Comparison of ENCODE assay signal across 13 mouse cellular contexts in genomic region chr7:75640074-75640473, GRCm38 (mm10).
DNase-seq lines count a peak whose midpoint lies in the region; ATAC-seq and TF ChIP-seq lines count a peak whose summit lies in the region.
"Had no signal": no experiment of that assay in that cellular context is flagged by ENCODE, and none has a peak within 500 bp of the region (broad histone marks: within the 10 kb centered on the region; RNA-seq: fewer than 3 reads in every experiment).

No protein-coding gene starts in this region.

- DNase-seq in heart, adult 2 months: peak in 1 of 2 experiments; percentile 58
- peak; percentile 56 for DNase-seq in lung, postnatal 36 days
- DNase-seq in lung, postnatal 4 days: no peak
- peak; percentile 21 for DNase-seq in forelimb bud, embryonic 11.5 days (ENCODE audit: low read depth, low spot score)
- DNase-seq in cerebellum, postnatal 10 days: no peak
- DNase-seq in spleen, postnatal 14 days (ENCODE audit: low spot score in 2 of 2): no peak

- no peak overlapping the region for H3K4me2 ChIP-seq in heart, embryonic 12.5 days
- no peak overlapping the region for H3K4me2 ChIP-seq in limb, embryonic 15.5 days
- H3K4me2 ChIP-seq: lung, embryonic 15.5 days; midbrain, embryonic 15.5 days had no signal

- no peak overlapping the region for H3K4me3 ChIP-seq in heart, adult 2 months
- no peak overlapping the region for H3K4me3 ChIP-seq in heart, embryonic 12.5 days
- H3K4me3 ChIP-seq in limb, embryonic 15.5 days: no peak overlapping the region
- H3K4me3 ChIP-seq: forebrain, embryonic 10.5 days; hindbrain, embryonic 10.5 days; lung, embryonic 15.5 days; midbrain, embryonic 15.5 days had no signal

- H3K79me2 ChIP-seq in heart, adult 2 months (replicated peaks; ENCODE audit: control insufficient read depth, insufficient read depth, low read length): peaks cover 4% of the 10 kb centered on the region

- H3K9ac ChIP-seq in heart, adult 2 months (ENCODE audit: low read depth, low read length): no peak overlapping the region
- no peak overlapping the region for H3K9ac ChIP-seq in heart, embryonic 12.5 days
- H3K9ac ChIP-seq in limb, embryonic 15.5 days: no peak overlapping the region
- H3K9ac ChIP-seq: lung, embryonic 15.5 days; midbrain, embryonic 15.5 days had no signal

- peak overlapping the region; percentile 74 for H3K27ac ChIP-seq in heart, adult 2 months
- H3K27ac ChIP-seq in heart, embryonic 12.5 days (ENCODE audit: poor library complexity, severe bottlenecking): no peak overlapping the region
- peak overlapping the region; percentile 86 for H3K27ac ChIP-seq in limb, embryonic 15.5 days
- H3K27ac ChIP-seq: forebrain, embryonic 10.5 days; lung, embryonic 15.5 days; midbrain, embryonic 15.5 days had no signal

- ATAC-seq in heart, embryonic 12.5 days (ENCODE audit: insufficient number of reproducible peaks, low FRiP score): no peak
- ATAC-seq in limb, embryonic 15.5 days (ENCODE audit: insufficient number of reproducible peaks, low FRiP score, low TSS enrichment, low read depth): no peak
- ATAC-seq: midbrain, embryonic 15.5 days had no signal

- no peaks in the 10 kb centered on the region for H3K27me3 ChIP-seq in heart, adult 2 months (ENCODE audit: control insufficient read depth, insufficient read depth, low read length)
- no peaks in the 10 kb centered on the region for H3K27me3 ChIP-seq in heart, embryonic 12.5 days (replicated peaks)
- H3K27me3 ChIP-seq in limb, embryonic 15.5 days: no peaks in the 10 kb centered on the region
- H3K27me3 ChIP-seq: lung, embryonic 15.5 days; midbrain, embryonic 15.5 days had no signal

- TF ChIP-seq CTCF in heart, adult 2 months (IDR thresholded peaks at IDR 0.05): no peak

- no peak for TF ChIP-seq EP300 in heart, adult 2 months (IDR thresholded peaks at IDR 0.05; ENCODE audit: insufficient read depth, low read depth, low read length)

- peaks cover 40% of the 10 kb centered on the region for H3K36me3 ChIP-seq in heart, adult 2 months (ENCODE audit: control insufficient read depth, insufficient read depth, low read length)
- no peaks in the 10 kb centered on the region for H3K36me3 ChIP-seq in heart, embryonic 12.5 days
- no peaks in the 10 kb centered on the region for H3K36me3 ChIP-seq in limb, embryonic 15.5 days
- H3K36me3 ChIP-seq: forebrain, embryonic 10.5 days; hindbrain, embryonic 10.5 days; lung, embryonic 15.5 days; midbrain, embryonic 15.5 days had no signal

- H3K4me1 ChIP-seq in heart, adult 2 months (ENCODE audit: control insufficient read depth, insufficient read depth, low read length): peaks cover 31% of the 10 kb centered on the region
- H3K4me1 ChIP-seq in heart, embryonic 12.5 days (replicated peaks): peaks cover 50% of the 10 kb centered on the region
- H3K4me1 ChIP-seq in limb, embryonic 15.5 days: peaks cover 29% of the 10 kb centered on the region

- no peaks in the 10 kb centered on the region for H3K9me3 ChIP-seq in heart, embryonic 12.5 days (replicated peaks)
- H3K9me3 ChIP-seq in limb, embryonic 15.5 days: no peaks in the 10 kb centered on the region
- H3K9me3 ChIP-seq: forebrain, embryonic 10.5 days; G1E; hindbrain, embryonic 10.5 days; lung, embryonic 15.5 days; midbrain, embryonic 15.5 days had no signal

- intact Hi-C loops in heart, adult 2 months (cut with DNase I): loop anchor here (2.0 to 10.0 kb wide), 3 partner anchors 42 to 185 kb away; no protein-coding TSS in a partner anchor

- no peak for TF ChIP-seq POLR2A in heart, adult 2 months (IDR thresholded peaks at IDR 0.05; ENCODE audit: insufficient read depth, low read depth, low read length)

Comparison
In these comparisons a context has a peak if more than half of its experiments do, and no peak if none do; other contexts are left out.
1. DNase-seq: peak in lung, postnatal 36 days (single experiment) and forelimb bud, embryonic 11.5 days (single experiment); none in lung, postnatal 4 days (0 of 2), cerebellum, postnatal 10 days (0 of 2) and spleen, postnatal 14 days (0 of 2).